Mouse (Mus musculus) MEL (cell line): ENCODE measurements around the gene S100b. TPM values are rescaled to one million over a fixed set of nuclear protein-coding genes. Genes with fewer than 3 reads are reported as not detected.

Experiments
- DNase-seq: peaks from one replicate; pipeline ENCODE4 v3.0.0; 2011; ENCODE audit warnings: low read depth, low spot score
- H3K27ac ChIP-seq: 2 replicates; pipeline ENCODE4 v1.5.1; 2012; ENCODE audit warnings: low read depth, mild to moderate bottlenecking, control low read depth, low read length, moderate library complexity; ENCODE audit not compliant: control insufficient read depth
- H3K27me3 ChIP-seq, 2 experiments: fragments of 150-350 bp in 1 of 2; sonication (generic) in 1 of 2; 2 replicates each; pipeline ENCODE4 v1.6.1; 2012; ENCODE audit warnings: low read length in 2 of 2, mild to moderate bottlenecking in 2 of 2, improper control_type of control experiment in 1 of 2, moderate library complexity in 1 of 2; ENCODE audit not compliant: insufficient read depth in 2 of 2, control insufficient read depth in 1 of 2
- H3K36me3 ChIP-seq, 2 experiments: 2 replicates each; pipeline ENCODE4 v1.6.1; 2012 to 2014; ENCODE audit warnings: low read length in 2 of 2, improper control_type of control experiment in 1 of 2, inconsistent platforms in 1 of 2, mild to moderate bottlenecking in 1 of 2; ENCODE audit not compliant: insufficient read depth in 2 of 2, control insufficient read depth in 1 of 2
- H3K4me1 ChIP-seq, 2 experiments: fragments of 150-350 bp in 1 of 2; sonication (generic) in 1 of 2; 2 replicates each; pipeline ENCODE4 v1.6.1; 2012; ENCODE audit warnings: low read length in 2 of 2, improper control_type of control experiment in 1 of 2, mild to moderate bottlenecking in 1 of 2; ENCODE audit not compliant: insufficient read depth in 2 of 2, control insufficient read depth in 1 of 2
- H3K4me3 ChIP-seq, 2 experiments: fragments of 150-350 bp in 1 of 2; sonication (generic) in 1 of 2; 2 replicates each; pipeline ENCODE4 v1.5.1; 2012; ENCODE audit warnings: low read depth in 2 of 2, low read length in 2 of 2, mild to moderate bottlenecking in 2 of 2, moderate library complexity in 2 of 2, control low read depth in 1 of 2, improper control_type of control experiment in 1 of 2; ENCODE audit not compliant: control insufficient read depth in 1 of 2, insufficient read depth in 1 of 2
- H3K79me2 ChIP-seq: 2 replicates; pipeline ENCODE4 v1.6.1; 2012; ENCODE audit warnings: mild to moderate bottlenecking, low read length, moderate library complexity; ENCODE audit not compliant: control insufficient read depth, poor library complexity, insufficient read depth
- H3K9ac ChIP-seq: 2 replicates; pipeline ENCODE4 v1.6.1; 2012; ENCODE audit warnings: low read depth, mild to moderate bottlenecking, control low read depth, low read length, moderate library complexity; ENCODE audit not compliant: control insufficient read depth, poor library complexity, severe bottlenecking
- H3K9me3 ChIP-seq: fragments of 150-350 bp; sonication (generic); replicated peaks from 2 replicates; pipeline ENCODE4 v1.6.1; 2012; ENCODE audit warnings: mild to moderate bottlenecking, low read length, improper control_type of control experiment, moderate library complexity; ENCODE audit not compliant: insufficient read depth
- CHD2 ChIP-seq: IDR thresholded peaks from 2 replicates; pipeline ENCODE4 v1.6.1; 2011; ENCODE audit warnings: low read length, improper control_type of control experiment
- CTCF ChIP-seq, 3 experiments: IDR thresholded peaks in 2 of 3; conservative IDR thresholded peaks in 1 of 3; 2 replicates each; pipeline ENCODE4 v1.5.1; 2011 to 2012; ENCODE audit warnings: low read length in 3 of 3, low read depth in 2 of 3, mild to moderate bottlenecking in 2 of 3, improper control_type of control experiment in 1 of 3, inconsistent platforms in 1 of 3, mixed read lengths in 1 of 3, moderate library complexity in 1 of 3; ENCODE audit not compliant: control insufficient read depth in 1 of 3, insufficient read depth in 1 of 3, poor library complexity in 1 of 3, severe bottlenecking in 1 of 3
- E2F4 ChIP-seq: IDR thresholded peaks from 2 replicates; pipeline ENCODE4 v1.6.1; 2011; ENCODE audit warnings: low read depth, low read length, improper control_type of control experiment, borderline replicate concordance
- ELF1 ChIP-seq: IDR thresholded peaks from 2 replicates; pipeline ENCODE4 v1.6.1; 2014; ENCODE audit warnings: low read depth, mild to moderate bottlenecking, inconsistent platforms, low read length, improper control_type of control experiment, moderate library complexity
- EP300 ChIP-seq, 2 experiments: IDR thresholded peaks; 2 replicates each; pipeline ENCODE4 v1.6.1; 2011; ENCODE audit warnings: improper control_type of control experiment in 2 of 2, low read length in 2 of 2, low read depth in 1 of 2, mild to moderate bottlenecking in 1 of 2
- GABPA ChIP-seq: IDR thresholded peaks from 2 replicates; pipeline ENCODE4 v1.6.1; 2012; ENCODE audit warnings: low read depth, mild to moderate bottlenecking, inconsistent platforms, low read length, improper control_type of control experiment, moderate library complexity
- JUND ChIP-seq: IDR thresholded peaks from 2 replicates; pipeline ENCODE4 v1.6.1; 2011; ENCODE audit warnings: low read depth, mild to moderate bottlenecking, improper control_type of control experiment, low read length
- KAT2A ChIP-seq: conservative IDR thresholded peaks from 2 replicates; pipeline ENCODE4 v1.6.1; 2012; ENCODE audit warnings: low read depth, low read length, improper control_type of control experiment, inconsistent platforms
- MXI1 ChIP-seq: IDR thresholded peaks from 2 replicates; pipeline ENCODE4 v1.6.1; 2011; ENCODE audit warnings: mild to moderate bottlenecking, low read depth, low read length, improper control_type of control experiment
- MYB ChIP-seq: IDR thresholded peaks from 2 replicates; pipeline ENCODE4 v1.6.1; 2011; ENCODE audit warnings: mild to moderate bottlenecking, low read depth, low read length, improper control_type of control experiment
- POLR2A ChIP-seq, 2 experiments: IDR thresholded peaks; 2 replicates each; pipeline ENCODE4 v1.6.1; 2011 to 2012; ENCODE audit warnings: low read length in 2 of 2, mild to moderate bottlenecking in 2 of 2, control low read depth in 1 of 2, improper control_type of control experiment in 1 of 2, low read depth in 1 of 2, moderate library complexity in 1 of 2; ENCODE audit not compliant: control insufficient read depth in 1 of 2, insufficient read depth in 1 of 2, poor library complexity in 1 of 2
- POLR2AphosphoS2 ChIP-seq: IDR thresholded peaks from 2 replicates; pipeline ENCODE4 v1.6.1; 2011; ENCODE audit warnings: low read length, improper control_type of control experiment
- POLR2AphosphoS5 ChIP-seq: IDR thresholded peaks from 2 replicates; pipeline ENCODE4 v1.6.1; 2012; ENCODE audit warnings: low read depth, borderline replicate concordance, mild to moderate bottlenecking, inconsistent platforms, low read length, moderate library complexity, mixed read lengths
- RAD21 ChIP-seq: IDR thresholded peaks from 2 replicates; pipeline ENCODE4 v1.6.1; 2011; ENCODE audit warnings: mild to moderate bottlenecking, low read depth, low read length, improper control_type of control experiment
- RCOR1 ChIP-seq: IDR thresholded peaks from 2 replicates; pipeline ENCODE4 v1.6.1; 2012; ENCODE audit warnings: low read depth, mild to moderate bottlenecking, inconsistent platforms, low read length, improper control_type of control experiment
- SIN3A ChIP-seq: IDR thresholded peaks from 2 replicates; pipeline ENCODE4 v1.6.1; 2012; ENCODE audit warnings: low read length, improper control_type of control experiment, inconsistent platforms
- SMC3 ChIP-seq: IDR thresholded peaks from 2 replicates; pipeline ENCODE4 v1.6.1; 2011; ENCODE audit warnings: low read depth, low read length, improper control_type of control experiment
- TAL1 ChIP-seq: IDR thresholded peaks from 2 replicates; pipeline ENCODE4 v1.6.1; 2012; ENCODE audit warnings: mild to moderate bottlenecking, inconsistent platforms, low read length, moderate library complexity, mixed read lengths
- TCF12 ChIP-seq: IDR thresholded peaks from 2 replicates; pipeline ENCODE4 v1.6.1; 2014; ENCODE audit warnings: low read depth, mild to moderate bottlenecking, inconsistent platforms, low read length, improper control_type of control experiment, moderate library complexity
- USF2 ChIP-seq, 2 experiments: IDR thresholded peaks; 2 replicates each; pipeline ENCODE4 v1.6.1; 2011 to 2012; ENCODE audit warnings: improper control_type of control experiment in 2 of 2, low read length in 2 of 2, borderline replicate concordance in 1 of 2, inconsistent platforms in 1 of 2, low read depth in 1 of 2, mild to moderate bottlenecking in 1 of 2; ENCODE audit not compliant: insufficient read depth in 1 of 2
- ZMIZ1 ChIP-seq: IDR thresholded peaks from 2 replicates; pipeline ENCODE4 v1.6.1; 2012; ENCODE audit warnings: low read depth, mild to moderate bottlenecking, inconsistent platforms, low read length, improper control_type of control experiment, moderate library complexity
- ZNF384 ChIP-seq: IDR thresholded peaks from 2 replicates; pipeline ENCODE4 v1.6.1; 2012; ENCODE audit warnings: low read depth, mild to moderate bottlenecking, inconsistent platforms, low read length, improper control_type of control experiment
- polyA plus RNA-seq, 2 experiments: library from polyadenylated mRNA; stranded (reverse) in 1 of 2; unstranded in 1 of 2; fragments of >175 nt in 1 of 2; fragments of >200 nt in 1 of 2; gene quantifications; 2 replicates each; pipeline versions ENCODE4 v1.2.1 to v1.2.4; 2012; ENCODE audit warnings: low replicate concordance in 2 of 2, low read depth in 1 of 2; ENCODE audit not compliant: insufficient read length in 2 of 2, insufficient read depth in 1 of 2, missing spikeins in 1 of 2
- total RNA-seq: library from RNA; depleted of rRNA; stranded (reverse); fragments of 300-350 nt; gene quantifications from 2 replicates; pipeline ENCODE4 v1.2.3, GENCODE M21; 2012

S100b gene
- total and polyA plus RNA-seq, 3 experiments = not detected

DNA sequence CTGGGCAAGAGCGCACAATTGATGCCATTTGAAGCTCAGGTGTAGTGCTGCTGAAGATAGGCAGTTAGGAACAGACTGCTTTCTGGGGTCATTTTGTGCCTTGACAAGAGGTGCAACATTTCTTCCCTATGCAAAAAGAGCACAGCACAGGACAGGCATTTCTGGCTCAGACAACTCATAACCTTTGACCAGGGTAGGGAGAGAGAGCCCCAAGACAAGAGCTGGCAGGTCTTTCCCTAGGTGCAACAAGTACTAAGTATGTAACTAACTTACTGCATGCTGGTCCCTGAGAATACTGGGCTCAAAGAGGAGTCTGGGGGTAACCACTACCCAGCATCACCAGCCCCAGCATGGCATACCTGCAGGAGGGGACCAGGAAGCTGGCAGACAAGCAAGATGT lies 574 bp upstream of the S100b start:
- DNase-seq = no peak
- no peaks in the 10 kb centered on the region for H3K79me2 ChIP-seq
- no peak overlapping the region for H3K9ac ChIP-seq
- 0 out of 4 replicates have a peak, but pooled peaks cover 0 to 1% of the 10 kb centered on the region in 2 experiments for H3K27me3 ChIP-seq
- no peaks in the 10 kb centered on the region for H3K4me1 ChIP-seq
- H3K4me3 ChIP-seq = no peak overlapping the region
- TF ChIP-seq ZMIZ1 (no peak), RAD21 (no peak), GABPA (no peak), POLR2AphosphoS2 (no peak), USF2 (IDR thresholded peaks at IDR 0.05; ENCODE audit: borderline replicate concordance in 1 of 2, insufficient read depth in 1 of 2, low read depth in 1 of 2, low read length in 2 of 2) (no peak), KAT2A (no peak), RCOR1 (no peak), E2F4 (no peak), TCF12 (no peak), TAL1 (no peak), CHD2 (no peak), SMC3 (no peak), POLR2A (IDR thresholded peaks at IDR 0.05; ENCODE audit: control insufficient read depth in 1 of 2, insufficient read depth in 1 of 2, low read depth in 1 of 2, low read length in 2 of 2, poor library complexity in 1 of 2) (no peak), MYB (no peak)
- no peaks in the 10 kb centered on the region for H3K9me3 ChIP-seq
- no peaks in the 10 kb centered on the region for H3K36me3 ChIP-seq
- H3K27ac ChIP-seq = no peak overlapping the region

DNA sequence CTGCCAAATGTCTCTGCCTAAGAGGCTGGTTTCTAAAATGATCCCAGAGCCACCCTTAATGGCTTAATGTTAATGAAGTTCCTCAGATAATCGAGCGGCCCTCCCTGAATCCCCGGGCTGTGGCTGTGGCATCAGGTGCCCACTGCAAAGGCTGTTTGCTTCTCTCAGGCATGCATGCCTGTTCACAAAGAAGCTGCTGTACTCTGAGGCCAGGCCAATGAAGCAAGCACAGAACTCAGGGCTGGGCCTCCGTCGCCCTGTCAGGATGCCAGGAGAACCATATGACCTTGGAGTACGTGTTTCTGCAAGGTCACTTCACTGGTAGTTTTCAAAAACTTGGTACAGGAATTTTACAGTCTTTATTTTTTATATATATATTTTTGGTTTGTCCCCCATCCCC lies 2.0 kb downstream of the S100b start:
- no peaks in the 10 kb centered on the region for H3K27me3 ChIP-seq
- no peaks in the 10 kb centered on the region for H3K79me2 ChIP-seq
- H3K27ac ChIP-seq = no peak overlapping the region
- H3K9ac ChIP-seq = no peak overlapping the region
- DNase-seq = no peak
- H3K4me3 ChIP-seq = no peak overlapping the region
- no peaks in the 10 kb centered on the region for H3K36me3 ChIP-seq
- H3K4me1 ChIP-seq = no peaks in the 10 kb centered on the region
- H3K9me3 ChIP-seq = no peaks in the 10 kb centered on the region
- TF ChIP-seq ZNF384 = no peak
- TF ChIP-seq SIN3A = no peak
- no peak for TF ChIP-seq ELF1
- TF ChIP-seq USF2 (IDR thresholded peaks at IDR 0.05; ENCODE audit: borderline replicate concordance in 1 of 2, insufficient read depth in 1 of 2, low read depth in 1 of 2, low read length in 2 of 2) = no peak
- no peak for TF ChIP-seq POLR2AphosphoS5
- TF ChIP-seq MYB = no peak
- no peak for TF ChIP-seq POLR2AphosphoS2
- no peak for TF ChIP-seq JUND
- TF ChIP-seq MXI1 = no peak
- no peak for TF ChIP-seq SMC3
- no peak for TF ChIP-seq E2F4
- TF ChIP-seq CTCF (IDR thresholded peaks at IDR 0.05 in 2 of 3, conservative IDR thresholded peaks at IDR 0.05 in 1 of 3; ENCODE audit: control insufficient read depth in 1 of 3, insufficient read depth in 1 of 3, low read depth in 2 of 3, low read length in 3 of 3, poor library complexity in 1 of 3, severe bottlenecking in 1 of 3) = no peak
- TF ChIP-seq KAT2A = no peak
- no peak for TF ChIP-seq EP300 (IDR thresholded peaks at IDR 0.05; ENCODE audit: low read depth in 1 of 2, low read length in 2 of 2)
- TF ChIP-seq, all 39 proteins: peak for 0
